Mouse (Mus musculus) monocyte, adult 2 months (primary cell): ENCODE results near the gene Fpr1.
"Not testable (repeated sequence)": the region's sequence is repeated elsewhere in the genome, so short reads cannot be mapped to it uniquely, and the experiment has no call there.

Experiments used
- DNase-seq, 2 experiments: peaks; one replicate each; pipeline ENCODE4 v3.0.0; 2022; ENCODE audit warnings: low spot score in 2 of 2, low read depth in 1 of 2

Fpr1 gene

GRCm38 (mm10) chr17:17883840-17884239 is at the start of gene Fpr1:
Fpr1 (minus strand) TSS chr17:17883940.
- no peak for DNase-seq

- no peak for DNase-seq
Measured at GRCm38 (mm10) chr17:17917782-17918181, 34.0 kb upstream of the Fpr1 start.

- no peak for DNase-seq
Measured at GRCm38 (mm10) chr17:17917376-17917775, 33.6 kb upstream of the Fpr1 start.

GRCm38 (mm10) chr17:17912618-17913017 is 28.9 kb upstream of the Fpr1 start:
- not testable (repeated sequence) for DNase-seq

- peak; percentile 35 to 65 for DNase-seq
Measured at GRCm38 (mm10) chr17:17909636-17910421, 26.1 kb upstream of the Fpr1 start.

- DNase-seq: peak; percentile 41 to 62
Measured at GRCm38 (mm10) chr17:17900768-17901167, 17.0 kb upstream of the Fpr1 start.

GRCm38 (mm10) chr17:17899268-17899667 is 15.5 kb upstream of the Fpr1 start:
- DNase-seq: no peak

GRCm38 (mm10) chr17:17896039-17896438 is 12.3 kb upstream of the Fpr1 start:
- DNase-seq: peak in 1 of 2 experiments; percentile 17

- no peak for DNase-seq
Measured at GRCm38 (mm10) chr17:17889732-17890425, 6.1 kb upstream of the Fpr1 start.

- no peak for DNase-seq
Measured at GRCm38 (mm10) chr17:17887774-17888248, 4.1 kb upstream of the Fpr1 start, which contains the start of the genes Fpr2 and Fpr3. Fpr2 (plus strand) TSS chr17:17887824. Fpr3 (plus strand) TSS chr17:17887852.

GRCm38 (mm10) chr17:17882672-17883071 is 1.1 kb downstream of the Fpr1 start:
- DNase-seq: no peak

GRCm38 (mm10) chr17:17879347-17879746 is 4.4 kb downstream of the Fpr1 start:
- DNase-seq: no peak

- no peak for DNase-seq
Measured at GRCm38 (mm10) chr17:17871697-17872096, 12.0 kb downstream of the Fpr1 start.

GRCm38 (mm10) chr17:17870892-17871550 is 12.7 kb downstream of the Fpr1 start:
- no peak for DNase-seq

GRCm38 (mm10) chr17:17866801-17867469 is 16.8 kb downstream of the Fpr1 start:
- DNase-seq: peak in 1 of 2 experiments; percentile 22

GRCm38 (mm10) chr17:17865168-17865567 is 18.6 kb downstream of the Fpr1 start:
- peak; percentile 26 to 41 for DNase-seq

GRCm38 (mm10) chr17:17862360-17862759 is 21.4 kb downstream of the Fpr1 start:
- no peak for DNase-seq

GRCm38 (mm10) chr17:17860110-17860509 is 23.6 kb downstream of the Fpr1 start:
- no peak for DNase-seq

- DNase-seq: no peak
Measured at GRCm38 (mm10) chr17:17857446-17857845, 26.3 kb downstream of the Fpr1 start.

- no peak for DNase-seq
Measured at GRCm38 (mm10) chr17:17856612-17857011, 27.1 kb downstream of the Fpr1 start.
